Mouse (Mus musculus) ovary, postnatal 36 days (tissue): ENCODE data around the gene Zbtb25.

ENCODE experiments used
- DNase-seq: peaks from one replicate; pipeline ENCODE4 v3.0.0; 2022; ENCODE audit warnings: low spot score, mixed read lengths

The Zbtb25 gene

DNA sequence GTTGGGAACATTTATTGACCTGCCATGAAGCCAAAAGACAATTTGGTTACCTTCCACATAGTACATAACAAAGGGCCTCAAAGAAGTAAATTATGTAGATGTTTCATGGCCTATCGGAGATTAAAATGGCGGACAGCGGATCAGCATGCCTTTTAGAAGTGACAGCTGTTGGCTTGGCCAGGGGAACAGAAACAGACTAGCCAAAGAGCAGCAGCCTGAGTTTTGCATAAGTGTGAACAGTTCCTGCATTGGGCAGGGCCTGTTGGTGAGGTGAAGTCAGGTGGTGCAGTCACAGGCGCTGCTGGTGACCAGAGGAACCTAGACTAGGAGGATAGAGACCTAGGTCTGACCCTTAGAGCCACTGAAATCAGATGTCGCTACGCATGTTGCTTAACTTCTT is 7.7 kb upstream of the Zbtb25 start:
- DNase-seq: no peak

DNA sequence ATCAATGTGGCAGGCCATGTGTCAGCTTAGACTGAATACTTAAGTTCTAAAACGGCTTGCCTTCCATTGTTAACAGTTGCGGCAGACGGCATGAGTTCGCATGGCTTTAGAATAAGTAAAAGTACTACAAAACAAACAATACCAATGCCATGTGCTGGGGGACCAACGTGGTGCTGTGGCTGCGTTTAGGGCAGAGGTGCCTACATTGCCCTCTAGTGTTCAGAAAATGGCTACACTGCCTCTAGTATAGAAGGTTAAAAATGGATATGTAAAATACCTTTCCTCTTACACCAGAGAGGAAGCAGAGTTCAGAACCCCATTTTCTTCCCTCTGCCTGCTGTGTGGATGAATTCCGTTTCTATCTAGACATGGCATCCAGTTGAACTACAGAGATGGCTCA is 7.2 kb upstream of the Zbtb25 start:
- no peak for DNase-seq

DNA sequence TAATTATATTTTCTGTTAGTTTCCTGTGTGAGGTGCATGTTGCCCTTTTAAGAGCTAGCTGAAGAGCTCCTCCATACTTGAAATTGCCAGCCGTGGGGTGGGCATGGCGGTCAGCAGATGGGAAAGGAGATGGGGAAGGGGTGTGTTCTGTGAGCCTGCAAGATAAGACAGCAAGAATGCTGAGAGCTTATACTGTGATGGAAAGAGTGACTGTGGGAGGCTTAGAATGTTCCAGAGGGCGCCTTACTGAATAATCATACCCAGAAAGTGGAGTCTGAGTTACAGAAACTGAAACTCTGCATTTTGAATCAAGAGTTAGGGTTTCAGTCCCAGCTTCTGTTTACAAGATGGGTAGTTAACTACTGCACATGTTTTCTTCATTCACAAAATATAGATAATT is 6.1 kb upstream of the Zbtb25 start:
- no peak for DNase-seq

DNA sequence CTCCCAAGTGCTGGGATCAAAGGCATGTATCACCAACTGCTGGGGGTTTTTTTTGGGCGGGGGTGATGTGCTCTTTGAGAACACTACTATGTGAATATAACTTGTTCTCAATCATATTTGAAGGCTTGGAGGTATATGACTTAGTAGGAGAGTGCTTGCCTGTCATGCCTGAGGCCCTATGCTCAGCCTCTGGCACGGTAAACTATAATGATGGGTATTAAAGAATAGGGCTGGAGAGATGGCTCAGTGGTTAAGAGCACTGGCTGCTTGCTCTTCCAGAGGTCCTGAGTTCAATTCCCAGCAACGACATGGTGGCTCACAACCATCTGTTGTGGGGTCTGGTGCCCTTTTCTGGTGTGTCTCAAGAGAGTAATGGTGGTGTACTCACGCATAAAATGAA is 5.5 kb upstream of the Zbtb25 start:
- DNase-seq: no peak

DNA sequence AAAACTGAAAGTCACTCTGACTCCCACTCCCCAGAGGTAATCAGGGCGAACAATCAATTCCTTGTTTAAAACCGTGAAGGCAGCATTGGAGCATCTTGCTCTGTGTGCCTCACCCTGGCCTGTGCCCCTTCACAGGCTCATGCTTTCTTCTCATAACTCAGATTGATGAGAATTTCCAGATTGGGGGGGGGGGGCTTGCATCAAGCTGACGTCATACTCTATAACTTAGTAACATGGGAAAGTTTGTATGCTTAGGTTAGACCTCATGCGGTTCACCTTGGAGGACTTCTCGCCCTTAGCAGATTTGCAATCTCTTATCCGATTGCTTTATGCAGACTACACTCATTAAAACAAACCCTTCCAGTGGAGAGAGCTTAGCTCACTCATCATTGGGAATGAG is 4.6 kb upstream of the Zbtb25 start:
- no peak for DNase-seq

DNA sequence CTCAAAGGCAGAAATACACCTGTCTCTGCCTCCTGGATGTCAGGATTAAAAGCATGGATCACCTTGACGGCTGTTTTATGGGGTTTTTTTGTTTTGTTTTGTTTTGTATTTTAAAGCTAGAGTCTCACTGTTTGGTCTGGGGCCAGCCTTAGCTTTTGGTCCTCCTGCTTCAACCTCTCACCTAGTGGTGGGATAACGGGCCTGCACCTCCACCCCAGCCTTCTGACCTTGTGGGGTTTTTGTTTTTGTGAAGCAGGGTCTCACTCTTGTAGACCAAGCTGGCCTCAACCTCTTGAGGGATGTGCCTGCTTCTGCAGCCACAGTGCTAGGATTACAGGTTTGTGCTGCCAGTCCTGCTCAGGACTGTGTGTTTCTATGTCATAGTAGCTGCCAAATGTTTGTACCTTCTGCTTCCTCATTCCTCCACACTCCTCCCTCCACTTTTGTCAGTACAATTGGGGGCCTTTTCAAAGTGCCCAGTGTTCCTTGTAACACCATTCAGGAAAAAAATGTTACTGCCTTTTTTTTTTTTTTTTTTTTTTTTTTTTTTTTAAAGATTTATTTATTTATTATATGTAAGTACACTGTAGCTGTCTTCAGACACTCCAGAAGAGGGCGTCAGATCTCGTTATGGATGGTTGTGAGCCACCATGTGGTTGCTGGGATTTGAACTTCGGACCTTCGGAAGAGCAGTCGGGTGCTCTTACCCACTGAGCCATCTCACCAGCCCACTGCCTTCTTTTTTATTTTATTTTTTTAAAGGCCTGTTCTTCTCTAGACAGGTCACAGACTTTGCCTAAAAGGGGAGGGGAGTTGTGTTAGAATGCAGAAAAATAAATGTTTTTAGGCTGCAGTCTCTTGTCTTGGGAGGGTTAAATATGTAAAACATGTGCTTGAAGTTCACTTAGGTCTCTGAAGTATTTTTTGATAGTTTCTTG is 3.7 kb upstream of the Zbtb25 start:
- DNase-seq: no peak

DNA sequence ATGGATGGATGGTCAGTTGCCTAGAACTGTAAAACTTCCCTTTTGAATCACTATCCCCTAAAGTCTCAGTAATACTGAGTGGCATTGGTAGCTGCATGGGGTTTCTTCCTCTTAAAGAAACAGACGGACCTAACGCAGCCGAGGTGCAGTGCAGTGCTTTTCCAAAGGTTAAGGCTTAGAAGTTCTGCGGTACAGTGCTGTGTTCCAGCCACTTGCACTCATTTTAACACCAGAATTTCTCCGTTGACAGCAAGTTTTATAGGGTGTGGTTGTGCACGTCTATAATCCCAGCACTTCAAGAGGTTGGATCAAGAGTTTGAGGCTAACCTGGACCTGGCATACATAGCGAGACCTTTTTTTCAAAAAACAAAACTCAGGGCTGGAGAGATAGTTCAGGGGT is 2.6 kb upstream of the Zbtb25 start:
- DNase-seq: no peak

DNA sequence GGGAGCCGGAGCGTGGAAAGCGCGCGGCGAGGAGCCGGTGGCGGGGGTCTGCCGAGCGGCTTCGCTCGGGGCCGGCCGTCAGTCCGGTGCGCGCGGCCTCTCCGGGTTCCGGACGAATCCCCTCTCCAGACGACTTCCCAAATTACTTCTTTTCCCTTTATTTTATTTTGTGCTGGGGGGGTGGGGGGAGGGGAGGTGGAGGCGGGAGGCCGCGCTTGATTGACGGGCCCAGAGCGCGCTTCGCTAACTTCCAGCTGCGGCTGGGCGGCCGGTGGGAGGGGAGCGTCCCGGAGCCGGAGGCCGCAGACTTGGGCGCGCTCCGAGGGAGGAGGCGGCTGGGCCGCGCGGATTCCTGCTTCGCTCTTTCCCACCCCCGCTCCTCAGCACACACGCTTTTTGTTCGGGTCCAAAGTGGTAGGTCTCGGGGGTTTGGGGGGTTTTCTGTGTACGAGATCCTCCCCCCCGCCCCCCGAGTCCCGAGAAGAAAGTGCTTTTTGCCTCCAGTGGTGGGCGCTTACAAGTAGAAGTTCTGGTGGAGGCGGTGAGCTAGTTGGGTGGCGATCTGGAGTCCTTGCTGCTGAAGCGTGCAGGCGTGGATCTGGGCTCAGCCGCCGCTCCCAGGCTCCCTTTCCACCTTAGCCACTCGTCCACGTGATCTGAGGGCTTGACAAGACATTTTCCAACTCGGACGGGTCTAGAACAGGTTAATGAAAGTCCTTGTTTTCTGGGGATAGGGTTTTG is 1.6 kb upstream of the Zbtb25 start:
- DNase-seq: peak; percentile 83

DNA sequence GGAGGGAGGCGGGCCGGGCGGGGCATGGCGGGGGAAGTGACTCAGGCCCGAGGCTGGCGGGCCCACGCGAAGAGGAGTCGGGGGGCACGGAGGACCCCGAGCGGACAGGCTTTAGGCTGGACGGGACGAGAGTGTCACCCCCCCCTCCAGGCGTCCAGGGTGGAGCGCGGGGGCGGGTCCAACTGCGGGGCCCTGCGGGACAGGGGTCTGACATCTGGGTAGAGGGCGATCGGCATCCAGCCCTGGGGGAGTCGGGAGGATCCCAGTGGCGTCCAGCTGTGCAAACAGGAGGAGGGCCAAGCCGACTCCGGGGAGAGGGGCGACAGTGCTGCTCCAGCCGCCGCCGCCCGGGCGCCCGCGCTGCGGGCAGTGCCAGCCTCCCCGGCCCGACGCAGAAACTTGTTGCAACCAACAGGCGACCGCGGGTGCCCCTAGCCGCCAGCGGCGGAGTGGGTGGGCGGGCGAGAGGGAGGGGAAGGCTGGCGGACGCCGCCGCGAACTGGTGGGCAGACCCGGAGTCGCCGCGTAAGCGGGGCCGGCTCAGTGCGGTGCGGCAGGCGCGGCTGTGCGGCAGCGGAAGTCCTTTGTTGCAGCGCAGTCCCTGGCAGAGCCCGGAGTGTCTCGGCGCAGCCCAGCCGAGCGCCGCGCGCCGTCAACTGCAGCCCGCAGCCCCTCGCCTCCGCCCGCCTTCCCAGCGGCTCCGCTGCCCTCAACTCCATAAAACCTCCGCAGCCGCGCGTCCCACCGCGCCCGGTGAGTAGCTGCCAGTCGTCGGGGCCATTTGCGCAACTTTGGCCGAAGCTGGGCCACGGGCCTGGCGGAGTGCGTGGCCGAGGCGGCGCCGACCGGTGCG is 802 bp upstream of the Zbtb25 start, which contains the start of gene Zbtb1:
Gene Zbtb1 (plus strand): TSS at position 289 of the 853 bp plus-strand sequence.
- DNase-seq: peak; percentile 87

DNA sequence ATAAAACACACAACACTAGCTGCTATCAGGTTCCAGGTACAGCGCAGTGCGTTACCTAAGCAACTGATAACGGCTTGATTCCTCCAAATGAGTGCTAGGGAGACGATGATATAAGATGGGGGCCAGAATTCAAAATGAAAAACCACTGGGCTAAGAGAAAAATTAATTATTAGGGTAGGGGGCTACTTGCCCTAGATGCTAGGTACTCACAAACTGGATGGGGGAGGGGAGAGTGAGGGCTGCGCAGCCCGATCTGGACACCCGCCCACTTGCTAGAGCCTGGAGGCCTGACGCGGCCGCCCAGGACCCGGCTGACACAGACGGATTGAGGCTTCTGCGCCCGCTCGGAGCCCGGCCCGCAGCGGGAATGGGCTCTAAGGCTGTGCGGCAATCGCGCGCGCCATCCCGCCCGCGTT is 604 bp downstream of the Zbtb25 start:
- DNase-seq: no peak

DNA sequence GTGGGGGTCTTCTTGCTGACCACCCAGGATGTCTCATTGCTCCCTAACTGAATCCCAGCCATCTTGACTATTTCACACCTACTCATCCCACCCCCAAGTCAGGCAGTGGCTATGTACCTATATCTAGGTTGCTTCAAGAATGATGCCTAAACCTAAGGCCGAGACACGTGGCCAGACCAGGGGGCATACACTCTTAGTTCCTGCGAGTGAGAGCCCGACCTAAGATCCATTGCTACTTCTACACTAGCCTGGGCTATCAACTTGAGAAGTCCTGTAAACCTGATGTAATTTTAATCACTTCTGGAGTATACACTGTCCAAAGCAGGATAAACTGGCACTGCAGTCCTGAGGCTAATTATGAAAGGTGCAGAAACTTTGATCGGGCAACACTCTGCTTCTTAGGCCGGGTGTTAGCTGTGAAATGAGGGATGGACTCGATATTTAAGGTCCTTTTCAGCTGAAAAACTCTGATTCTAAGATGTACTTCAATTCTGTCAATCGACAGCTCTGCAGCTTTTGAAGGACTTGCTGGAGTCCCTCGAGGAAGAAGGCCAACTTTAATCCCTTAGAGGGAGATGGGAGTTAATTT is 1.1 kb downstream of the Zbtb25 start:
- DNase-seq: no peak

DNA sequence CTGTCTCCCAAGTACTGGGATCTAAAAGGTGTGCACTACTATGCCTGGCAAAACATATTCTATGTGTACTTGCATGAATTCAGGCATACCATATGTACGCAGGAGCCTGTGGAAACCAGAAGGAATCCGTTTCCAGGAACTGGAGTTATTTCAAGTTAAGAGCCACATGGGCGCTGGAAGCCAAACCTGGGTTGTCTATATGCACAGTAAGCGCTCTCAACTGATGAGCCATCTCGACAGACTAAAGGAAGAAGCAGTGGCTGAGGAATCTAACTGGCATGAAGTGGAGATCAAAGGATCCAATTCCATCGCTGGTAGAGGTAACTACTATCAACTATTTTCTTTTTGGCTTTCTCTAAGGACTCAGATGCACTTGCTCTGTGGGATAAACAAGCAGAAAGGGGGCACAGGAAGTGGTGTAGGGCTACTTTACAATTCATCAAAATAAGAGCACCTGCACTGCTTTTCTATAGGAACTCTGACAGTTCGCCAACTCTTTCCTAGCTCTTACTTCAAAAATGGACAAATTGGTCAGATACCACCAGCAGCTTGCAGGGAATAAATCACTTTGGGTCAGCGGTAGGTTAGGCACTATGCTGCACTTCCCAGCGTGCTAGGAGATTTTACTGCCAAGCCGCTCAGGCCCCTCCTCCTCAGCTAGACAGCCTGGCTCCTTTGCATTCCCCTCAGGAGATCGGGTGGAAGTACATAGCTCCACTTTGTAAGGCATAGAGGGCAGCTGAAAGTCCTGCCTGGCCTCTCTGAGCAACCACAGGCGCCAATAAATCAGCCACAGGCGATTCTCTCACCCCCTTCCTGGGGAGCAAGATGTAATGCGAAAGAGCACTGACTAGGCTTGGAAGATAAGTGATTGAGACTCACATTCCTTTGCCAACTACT is 2.1 kb downstream of the Zbtb25 start:
- no peak for DNase-seq

DNA sequence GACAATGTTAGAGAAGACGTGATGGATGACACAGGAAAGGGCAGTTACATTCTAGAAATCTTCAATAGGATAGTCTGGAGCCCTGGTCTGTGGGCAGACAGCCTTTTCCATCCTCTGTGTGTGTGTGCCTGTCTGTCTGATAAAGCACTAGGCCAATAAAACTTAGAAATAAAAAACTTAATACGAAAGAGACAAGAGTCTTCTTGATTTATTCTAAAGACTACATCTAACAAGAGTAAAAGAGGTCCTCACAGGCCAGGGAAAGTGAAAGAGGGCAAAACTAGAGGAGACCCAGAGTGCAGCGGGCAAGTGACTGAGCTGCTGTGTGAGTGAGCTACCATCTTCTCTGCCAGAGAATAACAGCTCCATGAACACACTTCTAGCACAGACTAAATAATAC is 3.1 kb downstream of the Zbtb25 start:
- DNase-seq: no peak

DNA sequence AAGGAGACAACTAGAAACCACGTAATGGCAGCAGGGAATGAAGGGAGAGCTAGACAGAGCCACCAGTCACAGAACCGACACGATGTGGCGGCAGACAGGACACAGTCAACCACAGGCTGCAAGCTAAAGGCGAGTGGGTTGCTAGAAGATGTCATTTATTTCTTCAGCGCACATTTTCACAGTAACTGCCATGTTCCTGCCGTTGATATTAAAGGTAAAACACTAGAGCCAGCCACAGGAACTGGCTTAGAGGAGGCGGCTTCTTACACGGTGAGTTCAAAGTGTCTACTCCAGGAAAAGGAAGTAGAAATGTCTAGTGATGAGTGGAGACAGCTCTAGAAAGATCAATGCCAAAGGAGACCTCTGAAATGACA is 7.1 kb downstream of the Zbtb25 start:
- DNase-seq: no peak

DNA sequence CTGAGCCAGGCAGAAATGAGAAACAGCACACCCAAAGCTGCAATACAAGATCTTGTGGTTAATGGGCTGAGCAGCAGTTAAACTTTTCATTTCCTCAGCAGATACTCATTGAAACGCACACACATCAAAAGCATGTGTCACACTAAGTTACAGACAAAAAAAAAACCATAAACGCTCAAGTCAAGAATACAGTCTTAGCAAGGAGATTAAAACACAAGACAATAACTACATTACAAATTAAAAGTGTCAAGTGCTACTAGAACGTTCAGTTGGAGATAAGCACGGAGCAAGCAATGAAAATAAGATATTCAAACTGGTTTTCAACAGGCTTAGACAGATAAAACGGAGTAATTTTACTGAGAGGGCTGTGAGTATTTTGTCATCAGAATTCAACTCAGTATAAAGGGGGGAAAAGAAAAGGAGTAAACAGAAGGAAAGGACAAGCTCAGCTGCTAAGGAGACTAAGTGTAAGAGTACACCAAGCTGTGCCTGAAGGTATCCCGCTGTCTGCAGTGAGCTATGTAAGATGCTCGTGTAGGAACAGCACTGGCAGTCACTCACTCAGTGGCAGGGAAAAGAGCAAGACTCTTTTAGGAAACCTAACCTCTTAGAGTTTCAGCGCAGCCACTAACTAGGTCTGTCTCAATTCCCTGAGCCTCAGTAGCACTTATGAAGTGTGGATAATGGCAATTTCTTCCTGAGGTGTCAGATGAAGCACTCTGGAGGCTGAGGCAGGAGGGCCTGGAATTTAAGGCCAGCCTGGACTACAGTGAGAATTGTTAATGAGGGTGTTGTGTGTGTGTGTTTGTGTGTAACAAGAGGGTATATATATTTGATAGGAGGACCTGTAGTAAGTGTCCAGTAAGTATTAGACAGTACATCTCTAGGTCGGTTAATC is 7.7 kb downstream of the Zbtb25 start:
- DNase-seq: no peak

DNA sequence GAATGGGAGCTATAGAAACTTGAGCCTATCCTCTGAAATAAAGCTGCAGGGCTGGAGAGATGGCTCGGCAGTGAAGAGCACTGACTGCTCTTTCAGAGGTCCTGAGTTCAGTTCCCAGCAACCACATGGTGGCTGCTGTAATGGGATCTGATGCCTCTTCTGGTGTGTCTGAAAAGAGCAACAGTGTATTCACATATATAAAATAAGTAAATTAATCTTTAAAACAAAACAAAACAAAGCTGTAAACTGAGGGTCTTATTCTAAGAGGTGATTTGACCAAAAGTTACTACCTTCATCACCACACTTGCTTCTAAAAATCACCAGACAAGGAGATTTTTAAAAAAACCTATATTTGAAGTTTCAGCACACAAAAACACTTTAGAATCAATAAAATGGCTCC is 8.5 kb downstream of the Zbtb25 start:
- DNase-seq: no peak

DNA sequence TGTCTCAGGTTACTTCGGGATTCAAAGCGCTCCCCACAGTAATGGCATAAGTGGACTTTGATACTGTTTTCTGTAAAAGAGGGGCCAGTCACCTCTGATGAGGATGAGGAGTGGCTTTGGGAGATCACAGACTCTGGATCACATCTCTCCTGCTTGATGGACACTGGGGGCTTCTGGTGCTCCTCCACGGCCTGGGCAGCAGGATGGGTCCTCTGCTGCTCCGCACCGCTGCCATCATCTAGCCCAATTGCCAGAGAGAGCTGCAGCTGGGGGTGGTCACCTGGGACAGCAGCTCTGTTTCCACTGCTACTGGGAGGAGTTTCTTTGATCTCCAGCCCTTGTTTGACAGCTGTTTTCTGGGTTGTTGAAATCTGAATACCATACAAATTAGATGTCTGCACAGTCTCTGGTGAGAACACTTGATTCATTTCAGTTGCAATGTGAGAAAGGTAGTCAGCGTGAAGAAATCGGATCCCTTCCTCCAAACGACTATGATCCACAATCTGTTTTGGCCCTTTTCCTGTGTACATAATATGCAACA is 19.7 kb downstream of the Zbtb25 start:
- no peak for DNase-seq

DNA sequence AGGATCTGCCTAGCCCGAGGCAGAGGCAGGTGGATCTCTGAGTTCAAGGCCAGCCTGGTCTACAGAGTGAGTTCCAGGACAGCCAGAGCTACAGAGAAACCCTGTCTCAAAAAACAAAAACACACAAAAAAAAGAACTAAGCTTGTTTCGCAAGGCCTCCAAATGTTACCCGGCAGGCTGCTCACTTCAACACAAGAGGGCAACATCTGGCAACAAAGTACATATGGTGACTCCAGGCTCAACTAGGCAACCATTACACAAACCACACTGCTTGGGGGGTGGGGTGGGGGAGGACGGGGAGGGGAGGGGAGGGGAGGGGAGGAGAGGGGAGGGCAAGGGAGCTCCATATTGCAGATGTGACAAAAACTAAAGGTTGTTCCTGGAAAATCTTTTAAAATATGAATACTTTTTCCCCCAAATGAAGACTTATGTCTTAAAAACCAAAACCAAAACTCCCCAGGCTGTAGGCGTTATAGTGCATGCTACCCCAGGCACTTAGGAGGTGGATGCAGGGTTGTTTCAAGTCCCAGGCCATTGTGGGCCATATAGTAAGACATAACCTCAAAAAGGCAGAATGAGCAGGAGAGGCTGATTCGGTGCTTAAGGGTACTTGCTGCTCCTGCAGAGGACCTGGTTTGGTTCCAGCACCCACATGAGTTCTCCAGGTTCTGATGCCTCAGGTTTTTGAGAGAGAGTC is 23.5 kb downstream of the Zbtb25 start:
- no peak for DNase-seq

DNA sequence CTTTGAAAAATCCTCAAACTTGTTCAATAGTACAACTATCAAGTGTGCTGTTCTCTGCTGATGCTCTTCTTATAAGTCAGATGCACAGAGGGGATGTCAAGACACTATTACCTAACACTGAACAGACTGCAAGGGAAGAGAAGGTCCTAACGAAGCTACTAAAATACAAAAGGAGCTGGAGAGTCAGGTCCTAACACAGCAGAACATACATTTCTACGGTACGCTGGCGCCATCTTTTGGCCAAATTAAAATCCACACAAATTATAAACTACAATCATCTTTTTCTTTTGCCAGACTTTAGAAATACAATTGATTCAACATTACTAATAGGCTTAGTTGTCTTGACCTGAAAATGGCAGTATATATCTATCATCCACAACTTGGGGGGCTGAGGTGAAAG is 28.3 kb downstream of the Zbtb25 start:
- DNase-seq: no peak
